Mouse (Mus musculus) neural tube, embryonic 12.5 days (tissue): ENCODE measurements around the gene Slc35b4. TPM values are rescaled to one million over a fixed set of nuclear protein-coding genes. Genes with fewer than 3 reads are reported as not detected.

Experiments used
- polyA plus RNA-seq: library from polyadenylated mRNA; unstranded; fragments of >200 nt; fragmentation: Nextera tagmentation; extraction: Ambion mirVana; gene quantifications from 2 replicates; pipeline ENCODE4 v1.2.1, GENCODE M21; 2016

The Slc35b4 gene
- polyA plus RNA-seq, 1 experiment from 2014 or later: 39.9 TPM

Other genes starting within 250 kb of the Slc35b4 start
- gene Lrguk, start 147.7 kb downstream of the Slc35b4 start, polyA plus RNA-seq: 0.46 and 1.2 TPM in 2 replicates
- 132 and 141 TPM in 2 replicates for gene Akr1b3, start 140.4 kb upstream of the Slc35b4 start, polyA plus RNA-seq
- gene Akr1b8, start 177.0 kb upstream of the Slc35b4 start, polyA plus RNA-seq: 20.2 TPM in 2 replicates
- 10.0 and 12.3 TPM in 2 replicates for gene Akr1b10, start 207.1 kb upstream of the Slc35b4 start, polyA plus RNA-seq
- not detected in 2 replicates for gene Akr1b7, start 235.2 kb upstream of the Slc35b4 start, polyA plus RNA-seq